Mouse (Mus musculus) A20 (cell line): ENCODE data around the gene Comt.

Experiments used
- DNase-seq: peaks from one replicate; pipeline ENCODE4 v3.0.0-alpha.2; 2011; ENCODE audit warnings: low read depth, low spot score

Comt gene

DNA sequence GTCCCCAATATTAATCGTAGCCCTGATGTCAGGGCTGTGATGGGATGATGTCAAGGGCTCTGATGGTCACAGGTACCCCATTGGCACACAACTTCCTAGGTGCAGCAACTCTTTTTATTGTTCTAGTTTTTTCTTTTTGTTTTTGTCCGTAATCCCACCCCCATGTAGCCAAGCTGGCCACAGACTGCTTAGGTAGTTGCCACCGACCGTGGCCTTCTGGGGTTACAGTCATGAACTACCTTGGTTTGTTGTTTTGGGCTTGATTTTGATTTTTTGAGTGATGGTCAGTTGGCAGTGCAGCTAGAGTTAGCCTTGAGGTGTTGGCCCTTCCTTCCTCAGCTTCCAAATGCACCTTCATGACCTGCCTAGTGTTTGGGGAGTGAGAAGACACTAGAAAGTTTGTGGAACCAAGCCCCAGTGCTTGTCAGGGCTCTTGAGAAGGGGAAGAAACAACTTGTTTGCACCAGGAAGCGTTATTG, at the start of gene Comt:
Comt (minus strand) TSS at position 51 of the 479 bp plus-strand sequence.
- DNase-seq, result no peak

DNA sequence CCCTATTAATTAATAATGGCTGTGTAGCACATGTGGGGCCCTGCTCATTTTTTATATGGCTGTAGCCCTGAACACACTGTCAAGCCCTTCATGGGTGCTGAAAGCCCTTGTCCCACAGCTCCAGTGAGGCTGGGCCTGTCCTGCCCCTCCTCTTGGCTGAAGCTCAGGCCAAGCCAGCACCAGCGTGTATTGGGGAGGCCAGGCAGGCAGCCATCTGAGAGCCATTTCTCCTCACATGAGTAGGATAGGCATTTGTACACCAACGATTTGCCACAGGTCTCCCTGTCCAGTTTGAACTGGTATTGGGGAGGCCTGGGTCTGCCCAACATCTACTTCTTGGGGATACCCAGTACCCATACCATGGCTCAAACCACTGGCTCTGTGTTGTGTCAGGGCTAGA, 47.4 kb upstream of the Comt start:
- DNase-seq, result no peak

DNA sequence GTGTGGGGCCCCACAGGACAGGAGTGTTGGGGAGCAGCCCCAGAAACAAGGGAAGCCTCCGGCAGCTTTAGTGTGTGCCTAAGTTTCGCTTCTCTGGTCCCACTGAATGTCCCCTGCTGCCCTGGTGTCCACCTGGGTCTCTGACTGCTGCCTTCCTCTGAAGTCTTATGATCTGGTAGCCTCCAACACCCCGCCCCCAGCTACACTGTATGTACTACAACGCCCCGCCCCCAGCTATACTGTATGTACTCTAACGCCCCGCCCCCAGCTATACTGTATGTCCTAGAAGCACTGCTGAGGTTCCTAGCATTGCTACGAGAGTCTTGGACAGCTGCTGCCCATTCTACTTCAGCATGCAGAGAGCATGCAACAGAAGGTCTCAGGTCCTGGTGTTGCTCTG, 46.3 kb upstream of the Comt start:
- DNase-seq, result no peak

DNA sequence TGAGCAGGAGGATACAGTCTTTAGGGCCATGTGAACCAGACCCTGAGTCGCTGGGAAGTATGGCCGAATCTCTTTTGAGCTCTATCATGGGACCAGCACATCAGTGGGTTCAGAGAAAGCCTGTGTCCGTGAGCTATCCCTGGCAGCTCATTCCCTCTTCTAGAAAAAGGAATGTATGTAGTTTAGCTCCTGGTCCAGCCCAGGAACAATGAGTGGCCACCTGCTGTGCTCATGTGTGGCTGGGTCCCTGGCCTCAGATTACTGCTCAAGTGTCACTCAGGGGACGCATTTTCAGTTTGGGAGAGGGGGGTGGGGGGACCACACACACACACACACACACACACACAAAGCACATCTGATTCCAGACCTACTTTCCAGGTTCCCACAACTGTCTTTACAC, 45.8 kb upstream of the Comt start:
- DNase-seq, result no peak

DNA sequence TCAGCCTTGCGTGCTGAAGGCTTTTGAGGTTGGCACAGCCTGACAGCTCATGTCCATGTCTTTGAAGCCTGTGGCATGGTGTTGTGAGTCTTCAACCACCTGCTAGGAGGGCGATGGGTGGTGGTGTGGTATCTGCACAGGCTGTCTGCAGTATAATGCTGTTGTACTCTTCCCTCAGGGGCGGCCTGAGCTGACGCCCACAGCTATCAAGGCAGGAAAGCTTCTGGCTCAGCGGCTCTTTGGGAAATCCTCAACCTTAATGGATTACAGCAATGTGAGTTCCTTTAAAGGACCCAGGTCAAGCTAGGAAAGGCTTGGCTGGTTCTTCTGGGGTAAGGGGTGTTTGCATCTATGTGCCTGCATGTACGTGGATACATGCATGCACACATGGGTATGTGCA, 45.3 kb upstream of the Comt start:
- no peak for DNase-seq

DNA sequence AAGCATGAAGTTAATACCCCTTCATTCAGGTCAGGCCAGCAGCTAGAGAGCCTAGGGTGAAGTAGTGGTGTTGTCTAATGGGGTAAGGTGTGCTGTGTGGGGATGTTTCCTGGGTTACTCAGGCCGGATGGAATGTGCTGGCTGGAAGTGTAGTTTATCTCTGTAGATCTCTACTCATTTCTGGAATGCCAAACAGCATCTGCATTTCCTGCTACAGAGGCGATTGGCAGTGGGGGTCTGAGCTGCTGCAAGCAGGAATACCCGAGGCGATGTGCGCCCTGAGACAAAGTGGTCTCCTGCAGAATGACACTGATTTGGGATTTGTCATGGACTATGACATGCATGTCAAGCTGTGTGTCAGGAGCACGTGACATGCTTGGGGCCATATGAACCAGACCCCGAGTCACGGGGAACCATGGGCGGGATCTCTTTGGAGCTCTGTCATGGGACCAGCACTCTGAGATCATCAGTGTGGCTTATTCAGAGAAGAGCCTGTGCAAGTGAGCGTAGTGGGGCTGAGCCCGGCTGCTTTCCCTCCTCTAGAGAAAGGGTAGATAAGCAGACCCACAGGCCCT, 44.8 kb upstream of the Comt start:
- DNase-seq, result no peak

DNA sequence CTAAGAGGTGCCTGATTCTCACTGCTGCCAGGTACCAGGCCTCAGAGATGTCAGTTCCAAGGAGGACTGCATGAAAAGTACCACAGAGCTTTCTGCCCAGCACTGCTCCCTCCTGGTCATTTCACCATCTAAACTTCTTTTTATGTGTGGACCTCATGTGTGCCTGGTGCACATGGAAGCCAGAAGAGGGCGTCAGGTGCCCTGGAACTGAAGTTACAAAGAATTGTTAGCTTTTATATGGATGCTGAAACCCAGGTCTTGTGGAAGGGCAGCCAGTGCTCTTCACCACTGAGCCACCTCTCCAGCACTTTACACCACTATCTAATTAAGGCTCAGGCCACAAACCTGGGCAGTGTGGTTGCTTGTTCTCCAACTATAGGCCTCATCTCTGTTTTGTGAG, 44.2 kb upstream of the Comt start:
- peak; percentile 38 for DNase-seq

DNA sequence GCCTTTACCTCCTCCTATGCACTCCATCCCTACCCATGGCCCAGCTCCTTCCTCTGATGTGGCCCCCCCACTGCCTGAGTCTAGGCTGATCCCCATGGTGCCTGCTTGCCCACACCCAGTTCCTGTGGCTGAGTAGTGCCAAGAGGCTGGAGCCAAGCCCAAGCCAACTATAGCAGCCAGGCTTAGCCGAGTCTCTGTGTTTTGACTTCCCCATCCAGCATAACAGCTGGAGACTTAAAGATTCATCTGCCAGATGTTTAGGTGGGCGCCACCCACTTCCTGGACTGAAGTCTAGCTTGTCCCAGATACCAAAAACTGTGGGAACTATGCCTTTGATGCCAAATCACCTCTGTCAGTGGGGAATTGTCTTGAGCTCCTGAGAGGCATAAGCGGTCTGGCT, 37.6 kb upstream of the Comt start:
- no peak for DNase-seq

DNA sequence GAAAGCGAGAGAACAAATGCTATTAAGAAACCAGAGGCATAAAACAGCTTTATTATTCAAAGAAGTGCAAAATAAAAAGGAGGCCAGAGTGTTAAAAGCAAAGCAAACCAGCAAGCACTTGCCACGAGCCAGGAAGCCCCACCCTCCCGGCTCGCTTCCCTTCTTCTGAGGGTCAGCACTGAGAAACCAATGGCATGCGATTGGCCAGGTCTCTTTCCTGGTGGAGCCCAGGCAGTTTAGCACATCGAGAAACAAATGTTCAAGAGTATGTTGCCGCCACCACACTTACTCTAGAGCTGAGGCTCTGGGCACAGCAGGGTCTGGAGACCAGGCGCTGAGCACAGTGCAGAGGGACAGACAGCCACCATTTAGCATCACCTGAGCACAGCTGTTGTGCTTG, 35.9 kb upstream of the Comt start:
- DNase-seq, result no peak

DNA sequence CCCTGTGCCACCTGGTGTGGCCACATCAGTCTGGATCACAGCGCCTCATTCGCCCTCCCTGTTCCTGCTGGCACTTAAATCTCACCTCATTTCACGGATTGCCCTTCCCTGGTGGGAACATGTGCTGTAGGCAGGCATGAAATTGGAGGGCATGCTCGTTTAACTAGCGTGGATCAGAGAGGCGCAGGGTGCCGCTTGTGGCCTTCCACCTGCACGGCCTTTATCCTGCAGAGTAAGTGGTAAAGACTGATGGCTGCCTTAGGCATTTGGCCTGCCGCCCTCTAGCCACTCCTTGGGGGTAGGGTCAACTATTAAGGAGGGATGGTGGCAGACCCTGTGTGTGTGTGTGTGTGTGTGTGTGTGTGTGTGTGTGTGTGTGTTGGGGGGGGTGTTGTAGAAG, 35.4 kb upstream of the Comt start:
- DNase-seq, result no peak

DNA sequence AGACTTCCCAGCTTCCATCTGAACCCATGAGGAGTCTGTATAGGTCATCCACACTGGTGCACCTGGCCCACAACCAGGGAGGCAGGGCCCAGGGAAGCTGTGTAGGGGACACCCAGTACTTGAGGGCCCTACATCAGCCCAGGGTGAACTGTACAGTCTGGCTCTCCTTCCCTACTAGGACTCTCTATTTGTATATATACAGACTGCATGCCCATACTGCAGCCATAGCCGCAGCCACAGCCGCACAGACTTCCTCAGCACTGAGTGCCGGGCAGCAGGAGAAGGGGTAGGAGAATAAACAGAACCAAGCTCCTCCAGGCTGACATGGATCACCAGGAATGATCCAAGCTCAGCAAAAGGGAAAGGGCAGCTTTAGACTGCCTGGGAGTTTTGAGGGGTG, 34.2 kb upstream of the Comt start:
- no peak for DNase-seq

DNA sequence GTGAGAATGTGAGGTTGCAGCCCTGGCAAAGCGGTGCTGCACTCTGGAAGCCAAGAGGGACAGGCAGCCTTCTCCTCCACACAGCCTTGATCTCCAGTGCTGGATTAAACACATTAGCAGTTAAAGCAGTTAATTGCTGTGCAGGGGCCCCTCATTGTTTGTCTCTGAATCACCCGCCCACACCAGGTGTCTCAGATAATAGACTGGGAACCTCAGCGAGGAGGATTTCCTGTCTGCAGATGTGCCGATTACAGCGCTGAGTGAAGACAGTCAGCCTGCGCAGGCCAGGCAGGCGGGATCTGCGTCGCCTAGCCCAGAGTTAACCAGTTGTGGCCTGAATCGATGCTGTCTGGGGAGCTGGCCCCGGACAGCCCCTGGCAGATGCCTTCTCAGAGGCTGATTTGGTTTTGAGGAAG, 33.3 kb upstream of the Comt start:
- DNase-seq, result peak; percentile 85

DNA sequence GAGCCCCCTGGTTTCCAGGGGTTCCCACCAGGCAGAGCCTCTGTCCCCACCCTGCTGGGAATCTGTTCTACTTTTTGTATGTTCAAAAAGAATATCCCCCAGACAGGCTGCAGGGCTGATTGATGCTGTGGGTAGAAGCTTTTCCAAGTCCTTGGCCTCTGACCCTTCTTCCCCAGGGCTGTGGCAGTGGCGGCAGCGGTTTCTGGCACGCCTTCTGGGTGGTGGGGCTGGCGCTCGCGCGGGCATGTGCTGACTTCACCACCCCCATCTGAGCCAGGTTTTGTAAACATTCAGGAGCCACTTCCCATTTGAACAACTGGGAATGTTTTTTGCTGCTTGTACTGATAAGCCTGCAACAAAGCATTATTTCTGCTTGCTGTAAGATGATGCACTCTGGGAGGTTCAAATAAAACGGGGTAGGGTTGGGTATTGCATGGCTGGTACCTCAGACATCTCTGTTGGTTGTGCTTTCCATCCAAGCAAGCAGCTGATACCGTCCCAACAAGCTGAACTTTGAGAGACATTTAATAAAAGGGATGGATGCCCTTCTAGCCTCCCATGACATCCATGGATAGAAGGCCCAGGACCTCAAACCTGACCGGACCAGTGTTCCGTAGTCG, 32.8 kb upstream of the Comt start:
- no peak for DNase-seq

DNA sequence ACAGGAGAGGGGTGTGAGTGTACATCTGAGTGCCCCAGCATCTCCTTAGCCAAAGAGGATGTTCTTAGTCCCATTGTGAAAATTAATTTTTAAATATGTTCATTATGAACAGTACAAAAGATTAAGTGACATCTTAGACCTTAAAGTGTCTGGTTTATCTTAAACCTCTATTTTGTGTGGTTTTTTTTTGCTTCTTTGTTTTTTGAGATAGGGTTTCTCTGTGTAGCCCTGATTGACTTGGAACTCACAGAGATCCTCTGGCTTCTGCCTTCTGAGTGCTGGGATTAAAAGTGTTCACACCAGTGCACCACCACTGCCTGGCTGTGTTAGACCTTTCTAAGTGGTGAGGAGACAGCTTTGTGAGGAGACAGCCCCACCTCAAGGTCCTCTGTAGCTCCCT, 32.0 kb upstream of the Comt start:
- DNase-seq, result no peak

DNA sequence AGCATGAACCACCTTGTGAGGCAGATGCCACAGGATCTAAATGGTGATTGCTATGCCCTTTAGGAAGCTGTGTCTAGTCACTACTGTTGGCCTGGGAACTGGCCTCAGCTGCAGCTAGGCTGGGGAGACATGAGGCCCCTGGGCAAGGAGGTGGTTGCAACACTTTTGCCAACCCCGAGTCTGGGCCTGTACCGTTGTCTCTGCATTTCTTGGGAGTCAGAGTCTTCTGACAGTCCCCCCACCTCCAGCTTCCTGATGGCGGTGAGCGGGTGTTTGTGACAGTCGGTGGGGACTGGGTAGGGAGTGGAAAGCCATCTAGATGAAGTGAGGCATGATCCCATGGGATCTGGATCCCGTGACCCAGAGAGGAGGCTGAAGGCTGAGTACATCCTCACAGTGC, 28.8 kb upstream of the Comt start:
- DNase-seq, result no peak

DNA sequence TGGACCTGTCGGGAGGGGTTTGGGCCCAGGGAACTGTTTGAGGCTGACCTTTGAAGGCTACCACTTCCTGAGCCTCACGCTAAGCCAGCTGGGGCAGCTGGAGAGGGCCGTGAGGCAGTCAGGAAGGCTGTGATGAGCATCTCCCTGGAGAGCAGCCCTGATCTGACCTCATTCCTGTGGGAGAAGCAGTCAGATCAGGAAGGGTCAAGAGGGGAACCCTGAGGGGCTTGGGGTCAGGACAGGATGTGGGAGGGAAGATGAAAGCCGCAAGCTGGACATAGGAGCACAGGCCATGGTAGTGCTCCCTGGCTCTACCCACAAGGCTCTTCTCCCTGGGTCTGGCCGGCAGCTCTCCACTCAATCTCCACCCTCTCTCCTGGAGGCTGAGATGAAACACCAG, 27.2 kb upstream of the Comt start:
- no peak for DNase-seq

DNA sequence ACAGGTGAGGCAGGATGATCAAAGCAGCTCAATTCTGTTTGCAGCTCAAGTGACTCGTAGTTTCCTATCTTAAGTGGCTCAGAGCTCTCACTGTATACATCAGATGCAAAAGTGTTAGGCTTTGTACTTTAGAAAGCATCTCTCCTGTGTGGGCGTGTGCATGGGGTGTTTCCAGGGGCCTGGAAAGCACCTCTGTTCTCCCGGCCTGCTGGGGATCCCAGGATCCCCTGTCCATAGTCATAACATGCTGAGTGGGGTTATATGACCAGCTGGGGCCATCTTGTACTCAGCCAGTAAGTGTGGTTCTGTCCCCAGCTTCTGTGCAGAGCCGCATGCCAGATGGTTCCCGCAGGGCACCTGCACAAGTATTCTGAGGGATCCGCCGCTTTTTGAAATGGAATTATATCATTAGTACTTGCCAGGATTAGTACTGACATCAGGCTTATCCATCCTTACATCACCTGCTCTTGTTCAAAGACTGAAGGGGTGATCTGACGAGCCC, 25.8 kb upstream of the Comt start:
- DNase-seq, result no peak

DNA sequence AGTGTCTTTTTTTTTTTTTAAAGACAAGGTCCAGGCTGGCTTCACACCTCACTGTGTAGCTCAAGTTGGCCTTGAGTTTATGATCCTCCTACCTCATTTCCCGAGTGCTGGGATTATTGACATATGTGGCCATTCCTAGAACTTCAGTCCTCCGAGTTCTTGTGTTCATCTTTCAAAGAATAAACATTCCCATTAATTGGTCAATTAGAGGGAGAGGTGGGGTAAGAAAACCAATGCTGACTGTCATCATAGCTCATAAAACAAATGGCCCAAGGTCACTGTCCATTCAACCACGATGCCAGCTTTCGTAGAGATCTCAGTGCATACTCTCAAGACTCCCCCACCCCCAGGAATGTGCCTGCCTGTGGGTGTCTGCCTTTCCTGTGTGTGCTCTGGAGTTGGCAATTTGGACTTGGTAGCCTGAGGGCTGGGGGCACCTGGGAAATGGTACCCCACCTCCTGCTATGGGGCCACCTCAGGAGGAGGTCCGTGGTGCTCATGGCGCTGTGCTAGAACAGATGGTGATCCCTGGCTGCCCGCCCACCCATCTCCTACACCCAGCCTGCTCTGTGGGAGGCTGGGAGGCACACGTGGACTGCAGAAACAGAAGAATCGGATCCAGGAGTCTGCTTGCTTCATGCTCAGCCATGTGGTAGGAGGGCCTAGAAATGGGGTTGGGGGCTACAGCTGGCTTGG, 25.0 kb upstream of the Comt start:
- no peak for DNase-seq

DNA sequence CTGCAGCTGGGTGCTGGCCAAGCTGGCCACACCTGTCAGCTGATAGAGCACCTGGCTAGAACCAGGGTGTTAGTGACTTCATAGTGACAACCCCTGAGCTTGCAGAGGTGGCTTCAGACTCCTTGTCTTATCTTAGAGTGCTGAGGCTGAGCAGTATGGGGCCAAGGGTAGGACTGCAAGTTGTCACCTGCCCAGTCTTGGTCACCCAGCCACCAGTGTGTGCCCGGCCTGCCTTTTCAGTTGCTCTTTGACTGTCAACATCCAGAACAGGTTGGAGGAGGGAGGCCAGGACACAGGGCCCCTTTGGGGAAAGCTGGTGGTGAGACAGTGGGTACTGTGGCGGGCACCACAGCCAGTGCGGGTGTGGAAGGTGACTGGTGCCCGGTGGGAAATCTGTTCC, 22.4 kb upstream of the Comt start:
- DNase-seq, result no peak

DNA sequence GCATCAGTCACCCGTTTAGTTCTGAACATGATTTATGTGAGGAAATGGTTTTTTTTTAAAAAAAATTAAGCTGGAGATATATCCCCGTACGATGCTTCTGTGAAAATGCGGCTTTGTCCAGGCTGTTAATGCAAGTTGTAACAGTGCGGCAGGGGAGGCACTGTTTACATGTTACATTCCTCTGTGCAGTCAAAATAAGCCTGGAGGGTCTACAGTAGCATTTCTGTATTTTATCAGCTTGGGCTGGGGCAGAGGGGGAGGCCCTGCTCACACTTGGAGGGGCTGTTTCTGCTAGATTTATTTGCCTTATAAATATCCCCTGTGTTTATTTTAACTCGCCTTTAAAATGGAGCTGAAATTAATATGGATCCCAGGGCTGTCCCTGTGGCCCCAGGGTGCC, 21.5 kb upstream of the Comt start:
- no peak for DNase-seq

DNA sequence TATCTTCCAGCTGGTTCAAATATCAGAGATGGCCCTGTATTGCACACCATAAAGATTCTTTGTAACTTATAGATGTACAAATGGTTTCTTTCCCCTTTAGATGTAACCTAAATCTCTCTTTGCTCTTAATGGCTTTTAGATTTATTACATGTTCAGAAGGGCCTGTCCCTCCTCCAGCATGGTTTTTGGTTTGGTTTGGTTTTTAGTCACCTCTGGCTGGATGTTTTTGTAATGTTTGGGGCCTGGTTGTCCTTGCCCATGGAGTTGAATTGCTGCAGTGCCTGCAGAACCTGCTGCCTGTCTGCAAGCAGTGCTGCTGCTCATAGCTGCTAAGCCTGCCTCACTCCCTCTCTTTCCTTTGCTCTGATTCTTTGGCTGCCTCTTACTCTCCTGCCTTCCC, 20.6 kb upstream of the Comt start:
- DNase-seq, result peak; percentile 36

DNA sequence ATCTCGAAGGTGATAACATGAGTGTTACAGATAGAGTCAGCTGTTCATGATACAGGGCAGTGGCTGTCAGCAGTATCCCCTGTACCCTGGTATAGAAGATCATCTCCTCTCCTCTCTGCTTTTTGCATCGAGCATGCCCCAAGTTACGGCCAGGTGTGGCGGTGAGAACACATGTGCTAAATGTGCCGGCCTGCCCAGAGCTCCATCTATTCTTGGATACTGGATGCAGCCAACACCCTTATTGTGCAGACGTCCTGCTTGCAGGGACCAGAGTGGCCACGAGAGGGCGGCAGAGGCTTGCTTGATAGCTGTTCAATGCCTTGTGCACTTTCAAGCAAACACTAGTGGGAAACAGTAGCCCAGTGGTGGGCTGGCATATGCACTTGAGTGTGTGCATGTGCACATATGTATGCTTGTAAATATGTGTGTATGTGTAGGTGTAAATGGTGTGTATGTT, 16.8 kb upstream of the Comt start:
- DNase-seq, result peak; percentile 82

DNA sequence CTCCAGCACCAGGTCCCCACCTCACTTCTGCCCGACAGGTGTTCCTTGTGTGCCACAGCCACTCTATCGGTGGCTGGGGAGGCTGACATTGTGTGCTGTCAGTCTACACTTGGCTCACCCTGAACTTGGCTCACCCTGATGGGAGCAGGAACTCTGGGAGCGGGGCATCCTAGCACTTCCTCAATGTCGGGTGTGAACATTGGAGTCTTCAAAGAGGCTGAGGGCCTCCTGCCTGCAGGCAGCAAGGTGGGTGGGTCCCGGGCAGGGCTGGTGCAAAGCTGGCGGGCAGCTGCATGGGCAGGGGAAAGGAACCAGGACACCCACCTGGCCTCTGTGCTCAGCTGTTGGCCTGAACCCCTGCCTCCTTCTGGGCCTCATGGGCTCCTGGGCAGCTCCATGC, 9.5 kb upstream of the Comt start:
- DNase-seq, result no peak
